Mouse (Mus musculus): ENCODE measurements around the gene Ifi35.

DNA sequence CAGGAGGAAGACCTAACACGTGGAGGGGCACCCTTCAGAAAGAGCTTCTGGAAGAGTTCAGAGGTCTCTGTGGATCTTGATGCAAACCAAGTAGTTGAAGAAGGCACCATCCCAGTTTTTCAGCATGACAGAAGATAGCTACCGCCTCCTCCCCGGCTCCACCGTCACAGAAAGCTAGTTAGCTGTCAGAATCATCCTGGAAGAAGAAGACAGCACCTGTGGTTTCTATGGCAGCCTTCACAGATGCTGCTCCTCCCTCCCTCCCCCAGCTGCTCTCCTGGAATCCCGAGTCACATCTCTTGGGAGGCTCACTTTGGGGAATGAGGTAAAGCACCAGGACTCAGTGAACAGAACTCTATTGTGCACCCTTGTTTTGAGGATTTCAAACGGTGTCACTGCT lies 29.2 kb upstream of the Ifi35 start:
- no peak for TF ChIP-seq POLR2A (IDR thresholded peaks at IDR 0.05; ENCODE audit: borderline replicate concordance, low read depth, low read length)
- no peak for TF ChIP-seq CTCF (IDR thresholded peaks at IDR 0.05; ENCODE audit: low read depth, low read length)
